Comparison of ENCODE assay signal across 20 mouse cellular contexts in genomic region chr7:145001503-145002084, GRCm38 (mm10).
DNase-seq lines count a peak whose midpoint lies in the region; ATAC-seq and TF ChIP-seq lines count a peak whose summit lies in the region.
"Had no signal": no experiment of that assay in that cellular context is flagged by ENCODE, and none has a peak within 500 bp of the region (broad histone marks: within the 10 kb centered on the region; RNA-seq: fewer than 3 reads in every experiment).

No protein-coding gene starts in this region.

- no peak for DNase-seq in forebrain, embryonic 10.5 days (ENCODE audit: extremely low spot score, low spot score)
- DNase-seq in lung, postnatal 0 days (ENCODE audit: low spot score), result peak; percentile 15
- DNase-seq in lung, postnatal 10 days, result no peak
- DNase-seq: cerebellum, adult 18-20 months; cerebellum, postnatal 25 days; forebrain, postnatal 0 days; gastrocnemius, postnatal 36 days; kidney, adult 18-20 months; liver; thymus, adult 18-20 months; thymus, postnatal 36 days had no signal

- H3K27ac ChIP-seq in forebrain, embryonic 10.5 days, result 0 out of 2 replicates have a peak overlapping the region, but pooled peaks have one; percentile 2
- H3K27ac ChIP-seq in forebrain, embryonic 13.5 days, result no peak overlapping the region
- no peak overlapping the region for H3K27ac ChIP-seq in lung, postnatal 0 days (ENCODE audit: low read length)
- no peak overlapping the region for H3K27ac ChIP-seq in kidney, embryonic 14.5 days (ENCODE audit: low read depth, low read length)
- H3K27ac ChIP-seq: hindbrain, embryonic 13.5 days; kidney, postnatal 0 days; left cerebral cortex, adult 2 months had no signal

- H3K9ac ChIP-seq in forebrain, embryonic 13.5 days, result no peak overlapping the region
- H3K9ac ChIP-seq in lung, postnatal 0 days (replicated peaks; ENCODE audit: low read depth), result no peak overlapping the region
- H3K9ac ChIP-seq in kidney, embryonic 14.5 days (ENCODE audit: low read depth, low read length), result no peak overlapping the region
- H3K9ac ChIP-seq: forebrain, postnatal 0 days; hindbrain, embryonic 13.5 days had no signal

- no peaks in the 10 kb centered on the region for H3K36me3 ChIP-seq in forebrain, embryonic 10.5 days (replicated peaks)
- H3K36me3 ChIP-seq in forebrain, embryonic 13.5 days (ENCODE audit: poor library complexity, severe bottlenecking), result no peaks in the 10 kb centered on the region
- no peaks in the 10 kb centered on the region for H3K36me3 ChIP-seq in lung, postnatal 0 days (ENCODE audit: insufficient read depth, low read length)
- H3K36me3 ChIP-seq in kidney, embryonic 14.5 days (ENCODE audit: control insufficient read depth, insufficient read depth, low read length), result no peaks in the 10 kb centered on the region
- H3K36me3 ChIP-seq: G1E; hindbrain, embryonic 13.5 days had no signal

- TF ChIP-seq EP300 in lung, postnatal 0 days (IDR thresholded peaks at IDR 0.05), result no peak

- H3K4me1 ChIP-seq in forebrain, embryonic 10.5 days, result peaks cover 12% of the 10 kb centered on the region; the same call in 1 of the 2 replicates
- no peaks in the 10 kb centered on the region for H3K4me1 ChIP-seq in forebrain, embryonic 13.5 days
- no peaks in the 10 kb centered on the region; the same call in 1 of the 2 replicates for H3K4me1 ChIP-seq in lung, postnatal 0 days (ENCODE audit: insufficient read depth, low read depth, low read length)
- no peaks in the 10 kb centered on the region for H3K4me1 ChIP-seq in kidney, embryonic 14.5 days (ENCODE audit: control insufficient read depth, insufficient read depth, low read length)
- H3K4me1 ChIP-seq: hindbrain, embryonic 13.5 days had no signal

- H3K9me3 ChIP-seq in forebrain, embryonic 10.5 days, result no peaks in the 10 kb centered on the region
- no peaks in the 10 kb centered on the region for H3K9me3 ChIP-seq in forebrain, embryonic 13.5 days (replicated peaks)
- H3K9me3 ChIP-seq in lung, postnatal 0 days (ENCODE audit: low read length), result no peaks in the 10 kb centered on the region
- H3K9me3 ChIP-seq in kidney, embryonic 14.5 days (ENCODE audit: control insufficient read depth, low read length), result no peaks in the 10 kb centered on the region
- H3K9me3 ChIP-seq: G1E; hindbrain, embryonic 13.5 days had no signal

- WGBS in forebrain, embryonic 10.5 days, result 78% methylated on average over 4 of the region's 4 CpGs
- 73% methylated on average over 4 of the region's 4 CpGs for WGBS in forebrain, embryonic 13.5 days
- 38% methylated on average over 4 of the region's 4 CpGs for WGBS in lung, postnatal 0 days
- 59% methylated on average over 4 of the region's 4 CpGs for WGBS in kidney, embryonic 14.5 days

- H3K4me3 ChIP-seq in forebrain, embryonic 10.5 days, result no peak overlapping the region
- H3K4me3 ChIP-seq in forebrain, embryonic 13.5 days, result no peak overlapping the region
- H3K4me3 ChIP-seq in lung, postnatal 0 days (ENCODE audit: low read depth, low read length), result no peak overlapping the region
- H3K4me3 ChIP-seq in kidney, embryonic 14.5 days (ENCODE audit: low read length), result no peak overlapping the region
- H3K4me3 ChIP-seq: hindbrain, embryonic 13.5 days; left cerebral cortex, adult 2 months had no signal

- H3K27me3 ChIP-seq in forebrain, embryonic 10.5 days (ENCODE audit: poor library complexity, severe bottlenecking), result no peaks in the 10 kb centered on the region
- H3K27me3 ChIP-seq in forebrain, embryonic 13.5 days, result no peaks in the 10 kb centered on the region
- H3K27me3 ChIP-seq in lung, postnatal 0 days (replicated peaks; ENCODE audit: insufficient read depth, low read length), result no peaks in the 10 kb centered on the region
- no peaks in the 10 kb centered on the region for H3K27me3 ChIP-seq in kidney, embryonic 14.5 days (ENCODE audit: control insufficient read depth, insufficient read depth, low read length)
- H3K27me3 ChIP-seq: hindbrain, embryonic 13.5 days had no signal

- TF ChIP-seq CTCF in lung, postnatal 0 days (IDR thresholded peaks at IDR 0.05), result no peak

- ATAC-seq in forebrain, embryonic 13.5 days, result no peak
- ATAC-seq in lung, postnatal 0 days, result 0 out of 2 replicates have a peak, but pooled peaks have one; percentile 25
- peak; percentile 65 for ATAC-seq in granulocyte monocyte progenitor cell, adult 5-6 weeks (replicated peaks; ENCODE audit: poor library complexity, severe bottlenecking)
- ATAC-seq in activated CD4-positive, CD25-positive, alpha-beta regulatory T cell, adult 4 months, result no peak
- ATAC-seq in kidney, embryonic 14.5 days (ENCODE audit: low FRiP score, low TSS enrichment), result no peak
- ATAC-seq: forebrain, postnatal 0 days; inflammation-experienced regulatory T-cells, adult 6 months had no signal

- H3K4me2 ChIP-seq in forebrain, embryonic 13.5 days, result no peak overlapping the region
- no peak overlapping the region for H3K4me2 ChIP-seq in lung, postnatal 0 days (replicated peaks; ENCODE audit: low read depth, low read length)
- no peak overlapping the region for H3K4me2 ChIP-seq in kidney, embryonic 14.5 days (replicated peaks; ENCODE audit: low read depth, low read length)
- H3K4me2 ChIP-seq: hindbrain, embryonic 13.5 days had no signal

Comparison
In these comparisons a context has a peak if more than half of its experiments do, and no peak if none do; other contexts are left out.
1. ATAC-seq: peak in lung, postnatal 0 days (single experiment) and granulocyte monocyte progenitor cell, adult 5-6 weeks (single experiment); none in forebrain, embryonic 13.5 days (single experiment), activated CD4-positive, CD25-positive, alpha-beta regulatory T cell, adult 4 months (single experiment) and kidney, embryonic 14.5 days (single experiment).